Mouse (Mus musculus): ENCODE results near the gene Vat1.

The Vat1 gene

DNA sequence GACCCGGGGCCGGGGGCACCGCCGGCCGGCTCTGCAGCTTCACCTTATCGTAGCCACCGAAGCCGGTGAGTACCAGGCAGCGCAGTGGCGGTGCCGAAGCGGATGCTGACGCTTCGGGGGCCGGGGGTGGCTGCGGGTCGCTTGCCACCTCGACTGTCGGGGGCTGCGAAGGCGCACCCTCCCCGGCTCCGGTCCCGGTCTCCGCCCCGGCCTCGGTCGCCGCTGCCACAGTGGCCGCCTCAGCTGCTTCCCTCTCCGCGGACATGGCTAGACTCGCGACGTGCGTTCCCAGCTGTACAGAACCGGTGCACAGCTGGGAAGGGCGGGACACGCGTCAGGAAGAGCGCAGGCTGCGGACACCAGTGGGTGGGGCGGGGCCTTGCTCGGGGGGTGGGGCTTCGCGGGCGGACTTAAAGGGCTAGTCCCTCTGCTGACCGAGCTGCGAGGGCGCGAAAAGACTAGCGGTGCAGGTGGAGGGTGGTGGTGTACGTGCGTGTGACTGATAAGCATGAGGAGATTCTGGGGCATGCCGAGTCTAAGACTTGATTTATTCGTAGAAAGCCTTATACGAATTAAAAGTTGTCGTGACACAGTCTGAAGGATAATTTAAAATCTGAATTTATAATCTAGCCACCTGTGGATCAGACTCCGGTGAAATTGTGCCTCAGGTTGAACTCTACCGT, at the start of gene Vat1:
Gene Vat1 (minus strand): TSS at position 362 of the 683 bp plus-strand sequence.
- ChIA-PET CTCF (interaction anchor here in 3 of 4 experiments (0.5 to 2.8 kb wide), 11 partner anchors 15 to 339 kb away, joined by 3 to 19 read pairs (median 5); partner anchors contain the start of gene Rpl27 (in 1 of the 3)), POLR2A (interaction anchor here in 3 of 4 experiments (0.6 to 24.0 kb wide), 30 partner anchors 9 to 346 kb away, joined by 3 to 550 read pairs (median 6); partner anchors contain the start of genes Rpl27 (in 3 of the 3), Brca1 (in 2 of the 3), Ifi35 (in 2 of the 3) and Nbr1 (in 2 of the 3))

DNA sequence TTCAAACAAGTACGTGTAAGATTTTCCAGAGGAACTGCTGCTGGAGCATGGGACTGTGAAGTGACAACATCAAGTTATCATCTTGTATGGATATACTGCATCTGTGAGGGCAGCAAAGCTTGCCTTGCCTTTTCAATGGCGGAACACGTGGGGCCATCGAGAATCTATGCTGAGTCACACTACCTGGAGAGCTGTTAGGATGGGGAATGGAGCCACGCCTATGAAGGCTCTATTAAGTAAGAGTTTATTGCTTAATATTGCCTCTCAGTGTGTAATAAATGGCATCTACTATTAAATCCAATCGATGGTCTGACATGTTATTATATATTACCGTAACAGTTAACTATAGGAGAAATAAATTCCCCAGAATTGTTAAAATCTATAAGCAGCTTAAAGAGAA, 41.1 kb upstream of the Vat1 start:
- POLR2A ChIA-PET: interaction anchor here (0.5 to 8.7 kb wide), 33 partner anchors 10 to 83 kb away, joined by 3 to 78 read pairs (median 6); partner anchors contain the start of genes Nbr1 (in 2 of the 4), Rpl27 (in 2 of the 4), Rnd2 (in 1 of the 4) and Tmem106a (in 1 of the 4)
- CTCF ChIA-PET: interaction anchor here in 3 of 4 experiments (0.5 to 1.6 kb wide), 4 partner anchors 40 to 90 kb away, joined by 3 to 5 read pairs (median 4); partner anchors contain the start of gene Rpl27 (in 1 of the 3)

DNA sequence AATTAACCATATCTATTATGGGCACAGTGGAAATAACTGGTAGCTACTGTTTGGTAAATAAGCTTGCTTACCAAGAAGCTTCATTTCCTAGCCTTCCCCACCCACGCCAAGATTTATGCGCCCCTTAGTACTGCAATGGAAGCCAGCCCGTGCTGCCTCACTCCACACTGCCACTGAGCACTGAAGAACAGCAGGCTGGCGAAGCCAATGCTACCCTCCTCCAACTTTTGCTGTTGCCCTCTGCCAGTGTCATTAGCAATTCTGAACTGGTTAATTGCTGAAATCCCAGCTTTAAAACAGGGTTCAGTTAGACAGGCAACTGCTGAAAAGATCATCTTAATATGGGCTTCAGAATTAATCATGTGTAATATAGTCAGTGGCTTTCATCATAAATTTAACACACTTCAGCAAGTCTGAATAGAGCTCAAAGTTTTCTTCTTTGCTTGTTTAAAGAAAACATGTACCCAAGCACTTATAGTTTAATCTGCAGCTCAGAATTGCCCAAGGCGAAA, 40.3 kb upstream of the Vat1 start:
- POLR2A ChIA-PET: interaction anchor here in 3 of 4 experiments (0.6 to 8.7 kb wide), 36 partner anchors 9 to 77 kb away, joined by 3 to 78 read pairs (median 6); partner anchors contain the start of genes Nbr1 (in 2 of the 3), Rpl27 (in 2 of the 3), Rnd2 (in 1 of the 3) and Tmem106a (in 1 of the 3)
- CTCF ChIA-PET: interaction anchor here in 2 of 4 experiments (1.3 to 1.6 kb wide), 2 partner anchors 39 to 56 kb away, joined by 4 to 5 read pairs; no protein-coding TSS in a partner anchor

DNA sequence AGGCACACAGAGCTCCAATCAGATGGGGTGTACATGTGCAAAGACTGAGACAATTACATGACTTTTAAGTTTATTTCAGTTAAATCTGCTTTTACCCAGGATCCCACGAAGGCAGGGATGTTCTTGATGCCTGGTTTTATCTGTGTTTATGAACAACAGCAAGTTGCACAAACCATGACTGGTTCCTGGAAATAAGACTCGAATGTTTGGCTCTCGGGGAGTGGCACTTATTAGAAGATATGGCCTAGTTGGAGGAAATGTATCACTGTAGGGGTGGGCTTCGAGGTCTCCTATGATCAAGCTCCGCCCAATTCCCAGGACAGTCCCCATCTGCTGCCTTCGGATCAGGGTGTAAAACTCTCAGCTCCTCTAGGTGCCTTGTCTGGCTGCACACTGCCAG, 20.1 kb upstream of the Vat1 start:
- CTCF ChIA-PET: interaction anchor here in 2 of 4 experiments (1.4 to 1.5 kb wide), 2 partner anchors 19 to 88 kb away, joined by 3 to 7 read pairs; no protein-coding TSS in a partner anchor
- POLR2A ChIA-PET: interaction anchor here (0.6 to 7.4 kb wide), 24 partner anchors 8 to 535 kb away, joined by 3 to 78 read pairs (median 6); partner anchors contain the start of genes Brca1 (in 2 of the 4), Nbr1 (in 2 of the 4), Rpl27 (in 2 of the 4) and Tmem106a (in 1 of the 4)

DNA sequence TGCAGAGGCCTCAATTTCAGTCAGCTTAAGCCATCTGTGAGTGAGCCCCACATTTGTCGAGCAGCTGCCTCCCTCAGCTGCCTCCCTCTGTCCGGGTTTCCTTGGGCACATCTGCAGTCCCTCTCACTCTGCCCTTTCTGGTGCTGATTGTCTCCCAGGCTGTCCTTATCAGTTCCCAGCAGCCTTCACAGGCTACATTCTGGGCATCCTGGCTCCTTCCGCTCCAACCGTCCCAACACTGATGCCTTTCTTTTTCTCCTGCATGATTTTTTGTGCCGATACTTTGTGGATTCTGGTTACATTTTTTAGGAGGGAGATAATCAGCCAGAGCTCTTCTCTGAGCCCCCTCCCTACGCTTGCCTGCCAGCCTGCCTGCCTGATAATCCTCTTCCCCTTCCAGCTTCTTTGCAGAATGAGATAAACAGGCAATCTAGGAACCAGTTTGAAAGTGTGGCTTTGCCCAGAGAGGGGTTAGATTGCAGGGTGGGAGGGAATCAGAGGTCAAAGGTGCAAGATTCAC, 19.5 kb upstream of the Vat1 start:
- CTCF ChIA-PET: interaction anchor here in 2 of 4 experiments (1.4 to 2.6 kb wide), 3 partner anchors 18 to 89 kb away, joined by 3 to 11 read pairs (median 7); no protein-coding TSS in a partner anchor
- POLR2A ChIA-PET: interaction anchor here (0.6 to 7.4 kb wide), 30 partner anchors 11 to 254 kb away, joined by 3 to 78 read pairs (median 5); partner anchors contain the start of genes Brca1 (in 2 of the 4), Nbr1 (in 2 of the 4), Rpl27 (in 2 of the 4) and Tmem106a (in 1 of the 4)

DNA sequence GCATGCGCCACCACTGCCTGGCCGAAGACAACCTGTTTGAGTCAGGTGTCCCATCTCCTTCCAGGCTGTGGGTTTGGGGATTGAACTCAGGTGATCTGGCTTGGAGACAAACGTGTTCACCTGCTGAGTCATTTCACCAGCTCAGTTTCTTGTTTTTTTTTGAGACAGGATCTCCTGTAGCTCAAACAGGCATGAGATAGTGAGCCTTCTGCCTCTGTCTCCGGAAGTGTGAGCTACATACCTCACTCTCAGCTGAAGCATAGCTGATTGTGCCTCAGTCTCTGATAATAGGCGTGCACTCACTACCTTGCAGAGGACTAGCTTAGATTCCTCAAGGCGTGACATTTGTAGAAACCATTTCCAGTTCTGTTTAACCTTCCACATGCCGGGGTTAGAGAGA, 18.8 kb upstream of the Vat1 start:
- CTCF ChIA-PET: interaction anchor here in 3 of 4 experiments (0.7 to 2.6 kb wide), 5 partner anchors 17 to 91 kb away, joined by 4 to 11 read pairs (median 7); no protein-coding TSS in a partner anchor
- POLR2A ChIA-PET: interaction anchor here (0.6 to 7.4 kb wide), 30 partner anchors 9 to 314 kb away, joined by 3 to 78 read pairs (median 6); partner anchors contain the start of genes Brca1 (in 2 of the 4), Nbr1 (in 2 of the 4), Rpl27 (in 2 of the 4) and Cntnap1 (in 1 of the 4)

DNA sequence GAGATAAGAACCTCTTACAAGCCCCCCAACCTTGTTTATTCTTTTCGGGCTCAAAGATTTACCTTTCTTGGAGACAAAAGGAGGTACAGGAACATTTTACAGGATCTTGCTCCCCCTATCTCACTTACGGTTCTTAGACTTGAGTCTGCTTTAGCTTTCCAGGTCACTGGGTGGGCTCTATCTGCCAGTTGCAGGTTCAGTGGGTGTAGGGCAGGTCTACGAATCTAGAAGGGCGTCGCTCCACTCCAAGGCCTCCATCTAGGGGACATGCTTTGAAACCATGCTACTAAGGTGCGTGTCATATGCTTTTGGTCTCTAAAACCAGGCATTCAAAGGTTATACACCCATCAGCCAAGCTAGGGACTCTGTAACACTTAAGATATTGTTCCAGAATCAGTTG, 18.2 kb upstream of the Vat1 start:
- POLR2A ChIA-PET: interaction anchor here (0.6 to 7.4 kb wide), 28 partner anchors 10 to 1239 kb away, joined by 3 to 78 read pairs (median 6); partner anchors contain the start of genes Brca1 (in 2 of the 4), Nbr1 (in 2 of the 4), Rpl27 (in 2 of the 4) and Cntnap1 (in 1 of the 4)
- CTCF ChIA-PET: interaction anchor here in 2 of 4 experiments (0.6 to 2.6 kb wide), 4 partner anchors 17 to 92 kb away, joined by 4 to 11 read pairs (median 4); no protein-coding TSS in a partner anchor

DNA sequence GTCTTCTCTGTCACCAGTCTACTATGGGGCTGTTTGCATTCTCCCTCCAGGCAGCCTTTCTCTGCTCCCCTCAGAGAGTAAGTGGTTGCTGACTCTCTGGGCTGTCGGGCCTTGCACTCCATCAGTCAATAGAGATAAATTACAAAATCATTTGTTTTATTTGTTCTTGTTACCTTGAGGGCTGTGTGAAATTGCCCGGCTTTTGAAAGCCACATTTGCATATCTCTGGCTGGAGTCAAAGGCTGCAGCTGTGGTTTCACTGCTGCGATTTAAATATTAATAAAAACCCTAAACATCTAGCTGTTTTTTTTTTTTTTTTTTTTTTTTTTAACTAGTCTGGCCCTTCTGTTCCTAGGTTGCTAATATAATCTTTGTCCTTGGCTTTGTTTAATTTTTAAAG, 17.8 kb upstream of the Vat1 start:
- CTCF ChIA-PET: interaction anchor here in 3 of 4 experiments (0.6 to 2.6 kb wide), 6 partner anchors 15 to 150 kb away, joined by 3 to 11 read pairs (median 6); no protein-coding TSS in a partner anchor

DNA sequence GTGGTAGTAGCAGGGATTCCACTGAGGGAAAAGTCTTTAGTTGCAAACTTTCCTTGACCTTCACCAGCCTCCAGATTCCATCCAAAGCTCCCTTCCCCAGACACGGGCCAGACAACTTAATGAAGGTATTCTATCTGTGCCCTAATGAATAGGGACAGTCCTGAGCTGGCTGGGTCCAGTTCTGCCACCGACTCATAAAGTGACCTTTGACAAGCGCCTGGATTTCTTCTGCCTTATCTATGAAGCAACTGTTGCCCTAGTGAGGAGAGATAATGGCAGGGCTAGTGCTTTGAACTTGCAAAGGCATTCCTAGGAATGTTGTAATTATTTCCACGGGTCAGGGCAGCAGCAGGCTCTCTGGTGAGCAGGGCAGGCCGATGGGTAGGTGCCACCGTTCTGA, 14.9 kb upstream of the Vat1 start:
- ChIA-PET POLR2A (interaction anchor here in 2 of 4 experiments (0.6 to 7.4 kb wide), 16 partner anchors 10 to 157 kb away, joined by 3 to 78 read pairs (median 8); partner anchors contain the start of genes Nbr1 (in 2 of the 2), Rpl27 (in 2 of the 2), Brca1 (in 1 of the 2) and Rnd2 (in 1 of the 2)), CTCF (interaction anchor here in 1 of 4 experiments (1.0 to 2.0 kb wide), 2 partner anchors 14 to 116 kb away, joined by 3 to 8 read pairs; partner anchors contain the start of gene Vat1)

More for the DNA sequence above, 17.8 kb upstream of the Vat1 start:
- POLR2A ChIA-PET: interaction anchor here in 3 of 4 experiments (0.6 to 7.4 kb wide), 25 partner anchors 10 to 1239 kb away, joined by 3 to 78 read pairs (median 7); partner anchors contain the start of genes Brca1 (in 2 of the 3), Nbr1 (in 2 of the 3) and Rpl27 (in 2 of the 3)

DNA sequence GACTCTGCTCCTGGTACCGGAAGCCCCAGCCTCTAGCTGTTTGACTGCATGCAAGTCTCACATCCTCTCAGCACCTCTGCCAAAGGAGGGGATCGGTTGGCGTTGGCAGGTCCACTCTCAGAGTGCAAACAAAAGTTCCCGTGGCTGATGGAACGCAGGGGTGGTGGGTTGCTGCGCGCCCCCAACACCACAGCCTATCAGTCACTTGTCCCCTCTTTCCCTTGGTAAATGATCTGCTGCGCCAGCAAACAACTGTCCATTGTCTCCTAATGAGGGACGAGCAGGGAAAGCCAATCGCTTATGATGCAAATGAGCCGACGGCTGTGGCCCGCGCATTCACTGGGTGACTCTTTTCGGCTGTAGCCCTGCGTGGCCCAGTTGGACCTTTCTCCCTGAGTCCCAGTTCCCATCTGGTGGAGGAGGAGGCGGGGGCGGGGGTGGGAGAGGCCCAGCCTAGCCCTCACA, 13.2 kb upstream of the Vat1 start:
- CTCF ChIA-PET: interaction anchor here in 3 of 4 experiments (0.5 to 1.5 kb wide), 8 partner anchors 9 to 97 kb away, joined by 3 to 4 read pairs (median 3); partner anchors contain the start of genes Rnd2 (in 1 of the 3) and Rpl27 (in 1 of the 3)

DNA sequence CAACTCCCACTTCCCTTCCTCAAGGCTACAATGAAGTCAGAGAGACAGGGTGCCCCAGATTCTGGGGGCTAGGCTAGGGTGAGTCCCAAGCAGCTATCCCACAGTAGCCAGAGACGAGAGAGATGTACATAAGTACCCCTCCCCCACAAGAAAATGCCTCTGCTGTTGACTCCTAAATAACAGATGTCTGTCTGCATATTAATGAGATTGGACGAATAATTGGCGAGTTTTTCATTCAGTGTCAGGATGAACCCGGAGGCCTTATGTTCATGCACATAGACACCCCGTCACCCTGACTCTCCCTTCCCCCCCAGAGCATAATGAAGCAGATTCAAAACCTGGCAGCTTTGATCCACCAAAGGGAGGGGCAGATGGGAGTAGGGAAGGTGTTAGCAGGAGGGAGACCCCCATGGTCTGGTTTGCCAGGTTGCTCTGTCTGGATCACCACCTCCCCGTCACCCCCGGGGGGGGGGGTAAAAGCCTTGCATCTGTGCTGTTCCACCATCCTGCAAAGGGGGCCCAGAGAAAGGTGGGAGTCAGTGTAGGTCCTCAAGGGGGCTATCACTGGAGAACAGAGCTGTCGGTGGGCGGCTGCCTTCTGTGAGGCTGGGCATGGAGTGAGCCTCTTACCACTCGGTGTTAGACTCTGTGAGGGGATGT, 11.7 kb upstream of the Vat1 start:
- CTCF ChIA-PET: interaction anchor here in 3 of 4 experiments (0.6 to 1.6 kb wide), 8 partner anchors 10 to 420 kb away, joined by 3 to 5 read pairs (median 4); partner anchors contain the start of genes Rnd2 (in 1 of the 3) and Rpl27 (in 1 of the 3)
- POLR2A ChIA-PET: interaction anchor here in 3 of 4 experiments (0.6 to 5.8 kb wide), 29 partner anchors 9 to 187 kb away, joined by 3 to 74 read pairs (median 4); partner anchors contain the start of genes Rpl27 (in 3 of the 3), Rnd2 (in 2 of the 3), Vat1 (in 2 of the 3) and Arl4d (in 1 of the 3)

More for the DNA sequence above, 13.2 kb upstream of the Vat1 start:
- POLR2A ChIA-PET: interaction anchor here in 3 of 4 experiments (0.6 to 5.8 kb wide), 37 partner anchors 8 to 847 kb away, joined by 3 to 74 read pairs (median 4); partner anchors contain the start of genes Rpl27 (in 2 of the 3), Tmem106a (in 2 of the 3), Vat1 (in 2 of the 3) and Nbr1 (in 1 of the 3)

DNA sequence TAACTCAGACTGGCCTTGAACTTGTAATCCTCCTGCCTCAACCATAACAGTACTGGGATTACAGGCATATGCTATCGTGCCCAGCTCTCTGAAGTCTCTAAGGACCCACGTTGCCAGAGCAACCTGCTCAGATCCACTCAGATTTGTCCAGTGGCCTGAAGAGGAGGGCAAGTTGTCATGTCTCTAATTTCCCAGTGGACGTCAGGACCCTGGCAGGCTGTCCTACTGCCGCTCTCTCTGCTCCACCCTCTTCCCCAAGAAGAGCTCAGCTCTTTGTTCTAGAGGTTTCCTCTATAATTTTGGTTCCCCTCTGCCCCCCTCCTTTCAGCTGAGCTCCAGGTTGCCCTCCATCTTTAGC, 11.1 kb upstream of the Vat1 start:
- CTCF ChIA-PET: interaction anchor here in 2 of 4 experiments (0.6 to 1.6 kb wide), 6 partner anchors 9 to 420 kb away, joined by 3 to 5 read pairs (median 4); partner anchors contain the start of gene Rpl27 (in 1 of the 2)
- POLR2A ChIA-PET: interaction anchor here in 3 of 4 experiments (0.5 to 5.8 kb wide), 21 partner anchors 9 to 188 kb away, joined by 3 to 74 read pairs (median 6); partner anchors contain the start of genes Rpl27 (in 3 of the 3), Rnd2 (in 2 of the 3), Vat1 (in 2 of the 3) and Arl4d (in 1 of the 3)

DNA sequence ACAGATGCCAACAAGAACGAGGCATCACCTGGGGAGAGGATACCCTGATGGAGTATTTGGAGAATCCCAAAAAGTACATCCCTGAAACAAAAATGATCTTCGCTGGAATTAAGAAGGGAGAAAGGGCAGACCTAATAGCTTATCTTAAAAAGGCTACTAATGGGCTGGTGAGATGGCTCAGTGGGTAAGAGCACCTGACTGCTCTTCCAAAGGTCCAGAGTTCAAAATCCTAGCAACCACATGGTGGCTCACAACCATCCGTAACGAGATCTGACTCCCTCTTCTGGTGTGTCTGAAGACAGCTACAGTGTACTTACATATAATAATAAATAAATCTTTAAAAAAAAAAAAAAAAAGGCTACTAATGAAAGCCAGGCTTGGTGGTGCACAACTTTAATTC, 10.3 kb upstream of the Vat1 start:
- CTCF ChIA-PET: interaction anchor here in 2 of 4 experiments (0.6 to 0.7 kb wide), 4 partner anchors 43 to 152 kb away, joined by 3 to 5 read pairs (median 4); no protein-coding TSS in a partner anchor
- POLR2A ChIA-PET: interaction anchor here in 2 of 4 experiments (0.8 to 4.9 kb wide), 6 partner anchors 8 to 124 kb away, joined by 3 to 31 read pairs (median 7); partner anchors contain the start of gene Rpl27 (in 1 of the 2)

DNA sequence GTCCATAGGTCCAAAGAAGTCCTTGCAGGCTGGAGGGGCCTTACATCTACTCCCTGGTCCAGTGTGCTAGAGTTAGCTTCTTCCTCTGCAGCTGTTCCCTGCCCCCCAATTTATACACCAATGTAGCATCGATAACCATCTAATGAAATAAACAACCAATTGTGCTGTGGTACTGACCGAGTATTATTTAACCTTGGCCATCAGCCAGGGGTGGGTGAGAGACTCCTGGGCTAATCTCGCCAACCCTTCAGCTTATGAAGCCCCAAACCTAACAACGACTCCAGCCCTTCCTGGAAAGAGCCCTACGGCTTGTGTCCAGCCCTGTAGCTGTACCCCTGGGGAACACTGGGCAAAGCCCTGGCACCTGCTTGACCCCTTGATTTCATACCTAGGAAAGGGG, 8.3 kb upstream of the Vat1 start:
- POLR2A ChIA-PET: interaction anchor here in 2 of 4 experiments (0.9 to 24.0 kb wide), 8 partner anchors 9 to 126 kb away, joined by 3 to 550 read pairs (median 4); partner anchors contain the start of genes Brca1 (in 1 of the 2), Ifi35 (in 1 of the 2), Rnd2 (in 1 of the 2) and Rpl27 (in 1 of the 2)
- CTCF ChIA-PET: interaction anchor here in 1 of 4 experiments (0.6 kb wide), 1 partner anchor 109 kb away, joined by 3 read pairs; no protein-coding TSS in a partner anchor

DNA sequence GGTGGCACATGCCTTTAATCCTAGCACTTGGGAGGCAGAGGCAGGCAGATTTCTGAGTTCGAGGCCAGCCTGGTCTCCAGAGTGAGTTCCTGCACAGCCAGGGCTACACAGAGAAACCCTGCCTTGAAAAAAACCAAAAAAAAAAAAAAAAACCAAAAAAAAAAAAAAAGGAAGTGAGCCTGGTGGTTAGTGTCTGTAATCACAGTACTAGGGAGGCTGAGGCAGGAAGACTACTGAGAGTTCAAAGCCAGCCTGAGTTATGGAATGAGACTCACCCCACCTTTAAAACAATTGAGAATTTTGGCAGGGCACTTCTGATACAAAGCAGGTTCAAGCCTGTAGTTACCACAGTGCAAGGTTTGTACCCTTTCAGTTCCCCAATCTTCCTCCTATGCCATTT, 7.7 kb upstream of the Vat1 start:
- ChIA-PET POLR2A (interaction anchor here in 1 of 4 experiments (0.7 to 24.0 kb wide), 7 partner anchors 9 to 184 kb away, joined by 3 to 550 read pairs (median 4); partner anchors contain the start of genes Brca1, Ifi35 and Rpl27), CTCF (interaction anchor here in 2 of 4 experiments (0.6 kb wide), 2 partner anchors 110 to 600 kb away, joined by 3 read pairs; no protein-coding TSS in a partner anchor)
